Mouse (Mus musculus) neural tube, embryonic 11.5 days (tissue): ENCODE results near the gene Flt3l. TPM values are rescaled to one million over a fixed set of nuclear protein-coding genes. Genes with fewer than 3 reads are reported as not detected.
A peak's percentile ranks its signal among the peaks of the same experiment; 100 is the strongest.

ENCODE experiments used
- ATAC-seq: fragments of 200-750 bp; cut with Nextera tagmentation; 2 replicates; pipeline ENCODE4 v1.8.0; 2017; ENCODE audit warnings: moderate number of reproducible peaks, mild to moderate bottlenecking, moderate TSS enrichment, moderate library complexity; ENCODE audit not compliant: insufficient read depth, low FRiP score, low TSS enrichment
- DNase-seq: peaks from one replicate; pipeline ENCODE4 v3.0.0-alpha.2; 2015; ENCODE audit warnings: low spot score
- H3K27ac ChIP-seq: fragments of 300-500 bp; sonication (generic); 2 replicates; pipeline ENCODE4 v1.5.1; 2014; ENCODE audit warnings: low read depth, mild to moderate bottlenecking, low read length
- H3K27me3 ChIP-seq: fragments of 300-500 bp; sonication (generic); 2 replicates; pipeline ENCODE4 v1.6.1; 2014; ENCODE audit warnings: mild to moderate bottlenecking, low read length, mixed read lengths; ENCODE audit not compliant: control insufficient read depth, insufficient read depth
- H3K36me3 ChIP-seq: fragments of 300-500 bp; sonication (generic); 2 replicates; pipeline ENCODE4 v1.6.1; 2014; ENCODE audit warnings: mild to moderate bottlenecking, low read length, moderate library complexity, mixed read lengths; ENCODE audit not compliant: control insufficient read depth, insufficient read depth
- H3K4me1 ChIP-seq: fragments of 300-500 bp; sonication (generic); 2 replicates; pipeline ENCODE4 v1.6.1; 2014; ENCODE audit warnings: low read length, mixed read lengths; ENCODE audit not compliant: control insufficient read depth, insufficient read depth
- H3K4me2 ChIP-seq: fragments of 300-500 bp; sonication (generic); 2 replicates; pipeline ENCODE4 v1.6.1; 2014; ENCODE audit warnings: low read depth, mild to moderate bottlenecking, moderate library complexity
- H3K4me3 ChIP-seq: fragments of 300-500 bp; sonication (generic); 2 replicates; pipeline ENCODE4 v1.5.1; 2014; ENCODE audit warnings: low read depth, low read length
- H3K9ac ChIP-seq: fragments of 300-500 bp; sonication (generic); 2 replicates; pipeline ENCODE4 v1.6.1; 2014; ENCODE audit warnings: mild to moderate bottlenecking, low read length
- H3K9me3 ChIP-seq: fragments of 300-500 bp; sonication (generic); 2 replicates; pipeline ENCODE4 v1.6.1; 2016; ENCODE audit warnings: low read length; ENCODE audit not compliant: control insufficient read depth
- WGBS: fragments of 180-500 bp; shearing (Covaris S2); extraction: QIAGEN DNeasy Blood & Tissue Kit; methylation state at CpG from one replicate; pipeline ENCODE4 v1.1.7; 2014; 5-methylcytosine and 5-hydroxymethylcytosine counted together
- polyA plus RNA-seq: library from polyadenylated mRNA; unstranded; fragments of >200 nt; fragmentation: Nextera tagmentation; extraction: Ambion mirVana; gene quantifications from 2 replicates; pipeline ENCODE4 v1.2.1, GENCODE M21; 2014

Gene Flt3l
- polyA plus RNA-seq, 1 experiment from 2014 or later: 0.76 TPM

DNA sequence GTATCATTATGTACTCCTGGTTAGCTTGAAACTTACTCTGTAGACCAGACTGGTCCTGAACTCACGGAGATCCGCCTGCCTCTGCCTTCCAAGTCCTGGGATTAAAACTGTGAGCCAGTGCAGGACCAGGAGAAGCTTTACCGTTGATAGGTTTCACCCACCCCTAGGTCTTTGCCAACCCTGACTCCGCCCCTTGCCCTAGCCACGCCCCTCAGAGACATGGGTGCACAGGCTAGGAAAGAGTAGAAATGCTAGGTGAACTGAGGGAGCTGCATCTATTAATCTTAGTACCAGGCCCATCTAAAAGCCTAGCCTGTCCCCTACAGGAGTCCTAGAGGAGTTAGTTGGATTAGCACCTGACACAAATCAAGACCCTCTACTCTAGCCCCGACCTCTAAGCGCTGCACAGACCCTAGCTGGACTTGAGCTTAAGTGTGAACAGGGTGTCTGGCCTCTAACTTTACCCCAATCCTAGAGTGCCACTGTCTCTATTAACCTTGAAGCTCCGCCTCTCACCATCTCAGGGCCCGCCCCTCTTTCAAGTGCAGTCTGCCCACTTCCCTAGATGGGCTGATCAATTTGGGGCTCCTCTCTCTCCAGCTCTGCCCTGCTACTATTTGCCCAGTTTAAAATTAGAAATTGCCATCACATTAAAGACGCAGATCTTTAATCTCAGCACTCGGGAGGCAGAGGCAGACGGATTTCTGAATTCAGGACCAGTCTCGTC lies 45.8 kb downstream of the Flt3l start:
- Histone ChIP-seq H3K4me3 (no peak overlapping the region; the same call in 1 of the 2 replicates), H3K27me3 (no peaks in the 10 kb centered on the region), H3K4me2 (no peak overlapping the region; the same call in 1 of the 2 replicates), H3K9ac (no peak overlapping the region), H3K27ac (no peak overlapping the region), H3K9me3 (no peaks in the 10 kb centered on the region), H3K36me3 (peaks cover 8% of the 10 kb centered on the region), H3K4me1 (0 out of 2 replicates have a peak, but pooled peaks cover 2% of the 10 kb centered on the region)
- WGBS: 83% methylated on average over 13 of the region's 13 CpGs
- DNase-seq (no peak), ATAC-seq (no peak)

- H3K27me3 ChIP-seq: no peaks in the 10 kb centered on the region
- H3K36me3 ChIP-seq: peaks cover 8% of the 10 kb centered on the region
- no peak overlapping the region for H3K4me2 ChIP-seq
- DNase-seq (no peak), ATAC-seq (no peak)
- H3K9ac ChIP-seq: no peak overlapping the region
- no peak overlapping the region for H3K27ac ChIP-seq
- H3K4me1 ChIP-seq: 0 out of 2 replicates have a peak, but pooled peaks cover 2% of the 10 kb centered on the region
- H3K4me3 ChIP-seq: no peak overlapping the region
- no peaks in the 10 kb centered on the region for H3K9me3 ChIP-seq
- WGBS: 93% methylated on average over 17 of the region's 17 CpGs
These were observed 47.6 kb downstream of the Flt3l start for GRCm38 (mm10) chr7:45088597-45088996.

DNA sequence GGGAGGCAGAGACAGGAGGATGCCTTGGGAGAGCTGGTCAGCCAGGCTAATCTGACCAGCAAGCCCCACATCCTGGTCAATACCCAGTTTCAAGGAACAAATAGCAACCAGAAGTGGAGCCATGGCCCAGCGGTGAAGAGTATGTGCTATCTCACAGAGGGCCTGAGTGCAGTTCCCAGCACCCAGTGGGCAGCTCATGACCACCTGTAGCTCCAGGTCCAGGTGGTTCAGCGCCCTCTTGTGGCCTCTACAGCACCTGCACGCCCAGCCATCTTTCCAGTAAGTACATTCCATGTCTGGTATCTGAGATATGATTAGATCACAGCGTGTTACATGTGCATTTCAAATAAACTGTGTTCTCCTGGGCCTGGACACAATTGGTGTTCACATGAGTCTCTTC lies 50.1 kb downstream of the Flt3l start:
- DNase-seq (no peak), ATAC-seq (no peak)
- no peak overlapping the region for H3K4me2 ChIP-seq
- no peaks in the 10 kb centered on the region for H3K27me3 ChIP-seq
- H3K36me3 ChIP-seq: peaks cover 16% of the 10 kb centered on the region
- H3K27ac ChIP-seq: no peak overlapping the region
- 76% methylated on average over 4 of the region's 4 CpGs for WGBS
- no peaks in the 10 kb centered on the region for H3K9me3 ChIP-seq
- no peak overlapping the region for H3K4me3 ChIP-seq
- H3K4me1 ChIP-seq: no peaks in the 10 kb centered on the region
- no peak overlapping the region for H3K9ac ChIP-seq

DNA sequence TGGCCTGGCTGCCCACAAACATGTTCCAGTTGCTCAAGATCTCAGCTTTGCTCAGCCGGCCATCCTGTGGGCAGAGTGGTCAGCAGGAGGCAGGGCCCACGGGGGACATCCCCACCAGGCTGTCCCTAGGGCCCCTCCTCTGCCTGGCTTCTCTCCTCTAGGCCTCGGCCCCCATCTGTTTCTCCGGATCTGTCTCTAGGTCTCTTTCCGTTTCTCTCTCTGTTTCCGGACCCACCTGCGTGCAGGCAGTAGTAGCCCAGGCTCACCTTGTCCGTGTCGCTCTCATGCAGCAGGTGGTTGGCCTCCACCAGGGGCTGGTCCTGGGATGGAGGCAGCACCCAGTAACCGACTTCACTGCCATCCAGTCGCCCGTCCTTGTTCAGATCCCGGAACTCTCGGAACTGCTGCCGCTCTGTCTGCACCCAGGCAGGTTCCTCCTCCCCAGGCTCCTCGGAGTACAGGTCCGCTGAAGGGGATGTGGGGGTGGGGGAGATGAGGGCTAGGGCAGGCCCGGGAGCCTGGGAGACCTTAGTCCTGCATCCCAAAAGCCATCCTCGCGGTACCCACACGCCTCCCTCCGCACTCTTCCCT lies 52.8 kb downstream of the Flt3l start:
- Histone ChIP-seq H3K36me3 (peaks cover 16% of the 10 kb centered on the region), H3K9ac (no peak overlapping the region), H3K27ac (no peak overlapping the region), H3K4me1 (no peaks in the 10 kb centered on the region), H3K4me2 (no peak overlapping the region), H3K4me3 (no peak overlapping the region), H3K27me3 (no peaks in the 10 kb centered on the region), H3K9me3 (no peaks in the 10 kb centered on the region)
- 83% methylated on average over 22 of the region's 22 CpGs for WGBS
- DNase-seq: no peak
- no peak for ATAC-seq

DNA sequence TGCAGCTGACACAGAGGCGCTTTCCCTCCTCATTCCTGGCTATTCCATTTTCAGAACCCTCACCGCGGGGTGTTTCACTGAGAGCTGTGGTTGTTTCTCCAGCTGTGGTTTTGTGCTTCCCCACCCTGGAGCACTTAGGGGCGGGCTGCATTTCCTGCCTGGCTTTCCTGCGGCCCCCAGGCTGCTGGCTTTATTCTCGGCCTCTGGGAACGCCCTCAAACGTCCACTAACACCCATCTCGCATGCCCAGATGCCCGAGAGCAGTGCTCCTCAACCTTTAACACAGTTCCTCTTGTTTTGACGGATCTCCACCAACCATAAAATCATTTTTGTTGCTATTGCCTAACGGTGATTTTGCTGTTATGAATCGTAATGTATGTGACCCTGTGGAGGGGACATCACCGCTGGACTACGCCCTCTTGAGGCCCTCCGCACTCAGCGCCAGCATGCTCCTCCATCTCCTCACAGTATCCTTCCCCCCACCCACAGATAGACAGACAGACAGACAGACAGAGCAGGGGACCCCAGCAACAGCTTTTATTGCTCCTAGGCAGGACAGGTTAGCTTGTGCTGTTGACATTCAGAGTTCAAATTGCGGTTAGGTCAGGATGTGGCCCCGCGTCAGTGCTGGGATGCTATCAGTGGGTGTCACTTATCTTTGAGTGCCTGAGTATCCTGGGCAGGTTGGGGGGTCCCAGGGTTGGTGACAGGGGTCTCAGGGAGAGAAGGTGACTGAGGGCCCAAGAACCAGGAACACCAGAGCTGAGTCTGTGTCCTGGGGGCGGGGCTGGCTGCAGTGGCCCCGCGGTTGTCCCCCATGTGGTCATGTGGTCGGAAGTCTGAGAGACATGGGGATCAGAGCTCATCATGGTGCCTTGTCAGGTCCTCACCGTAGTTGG lies 53.6 kb downstream of the Flt3l start:
- no peaks in the 10 kb centered on the region for H3K9me3 ChIP-seq
- no peak overlapping the region; the same call in 1 of the 2 replicates for H3K4me2 ChIP-seq
- H3K27me3 ChIP-seq: no peaks in the 10 kb centered on the region
- no peak overlapping the region; the same call in 1 of the 2 replicates for H3K9ac ChIP-seq
- H3K4me1 ChIP-seq: no peaks in the 10 kb centered on the region
- peak overlapping the region; percentile 14; the same call in 1 of the 2 replicates for H3K27ac ChIP-seq
- DNase-seq (peak; percentile 41), ATAC-seq (no peak)
- H3K36me3 ChIP-seq: peaks cover 16% of the 10 kb centered on the region
- WGBS: 60% methylated on average over 25 of the region's 25 CpGs
- H3K4me3 ChIP-seq: no peak overlapping the region

DNA sequence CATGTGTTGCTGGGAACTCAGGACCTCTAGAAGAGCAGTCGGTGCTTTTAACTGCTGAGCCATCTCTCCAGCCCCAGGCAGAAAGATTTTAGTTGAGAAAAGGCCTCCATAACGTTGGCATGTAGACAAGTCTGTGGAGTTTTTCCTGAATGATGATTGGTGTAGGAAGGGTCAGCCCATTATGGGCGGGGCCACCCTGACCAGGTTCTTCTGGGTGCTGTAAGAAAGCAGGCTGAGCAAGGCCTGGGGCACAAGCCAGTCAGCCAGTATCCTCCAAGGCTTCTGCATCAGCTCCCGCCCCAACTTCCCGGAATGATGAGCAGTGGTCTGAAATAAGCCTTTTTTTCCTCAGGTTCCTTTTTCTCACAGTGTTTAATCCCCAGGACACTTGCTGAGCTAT lies 55.2 kb downstream of the Flt3l start:
- WGBS: 51% methylated on average over 5 of the region's 5 CpGs
- no peak overlapping the region for H3K4me3 ChIP-seq
- no peak overlapping the region for H3K4me2 ChIP-seq
- H3K36me3 ChIP-seq: peaks cover 10% of the 10 kb centered on the region; the same call in 1 of the 2 replicates
- ATAC-seq: no peak
- H3K9ac ChIP-seq: no peak overlapping the region
- no peaks in the 10 kb centered on the region for H3K27me3 ChIP-seq
- no peaks in the 10 kb centered on the region for H3K9me3 ChIP-seq
- no peaks in the 10 kb centered on the region for H3K4me1 ChIP-seq
- no peak for DNase-seq
- no peak overlapping the region for H3K27ac ChIP-seq

GRCm38 (mm10) chr7:45079856-45080255 lies 56.4 kb downstream of the Flt3l start:
- DNase-seq (peak; percentile 92), ATAC-seq (peak; percentile 18; the same call in 1 of the 2 replicates)
- WGBS: 2% methylated on average over 10 of the region's 10 CpGs
- no peaks in the 10 kb centered on the region for H3K27me3 ChIP-seq
- no peak overlapping the region for H3K4me3 ChIP-seq
- H3K4me2 ChIP-seq: no peak overlapping the region
- H3K9ac ChIP-seq: no peak overlapping the region
- no peaks in the 10 kb centered on the region for H3K4me1 ChIP-seq
- no peaks in the 10 kb centered on the region for H3K9me3 ChIP-seq
- H3K36me3 ChIP-seq: peaks cover 8% of the 10 kb centered on the region; the same call in 1 of the 2 replicates
- no peak overlapping the region for H3K27ac ChIP-seq
